Mouse (Mus musculus) layer of hippocampus, adult 18-20 months (tissue): ENCODE results near the gene Il1r1. TPM values are rescaled to one million over a fixed set of nuclear protein-coding genes. Genes with fewer than 3 reads are reported as not detected.
A peak's percentile ranks its signal among the peaks of the same experiment; 100 is the strongest.
"Not testable (repeated sequence)": the region's sequence is repeated elsewhere in the genome, so short reads cannot be mapped to it uniquely, and the experiment has no call there.

ENCODE experiments used
- DNase-seq, 2 experiments: peaks; one replicate each; pipeline ENCODE4 v3.0.0; 2022; ENCODE audit warnings: low spot score in 2 of 2
- total RNA-seq, 2 experiments: library from RNA; stranded (reverse); gene quantifications; 2 replicates each; pipeline ENCODE4 v1.2.3; 2021

Il1r1 gene
- total RNA-seq, 2 experiments from 2014 or later: 8.2 to 8.5 TPM

DNA sequence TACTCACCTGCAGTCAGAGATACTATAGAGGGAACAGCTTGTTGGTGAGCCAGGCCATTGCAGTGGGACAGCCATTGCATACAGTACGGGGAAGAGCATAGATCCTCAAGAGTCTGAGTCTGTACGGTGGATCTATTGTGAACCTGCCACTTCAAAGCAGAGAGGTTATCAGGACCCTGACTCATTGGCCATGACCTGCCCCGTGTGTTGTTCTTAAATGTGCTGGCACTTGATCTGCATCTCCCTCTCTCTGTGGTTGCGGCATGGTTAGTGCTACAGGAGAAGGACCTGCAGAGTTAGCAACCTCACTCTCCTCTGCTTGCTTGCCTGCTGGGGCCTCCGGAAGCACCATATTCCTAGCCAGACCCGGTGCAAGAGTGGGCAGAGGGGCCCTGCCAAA, 43.7 kb downstream of the Il1r1 start:
- DNase-seq: no peak

DNA sequence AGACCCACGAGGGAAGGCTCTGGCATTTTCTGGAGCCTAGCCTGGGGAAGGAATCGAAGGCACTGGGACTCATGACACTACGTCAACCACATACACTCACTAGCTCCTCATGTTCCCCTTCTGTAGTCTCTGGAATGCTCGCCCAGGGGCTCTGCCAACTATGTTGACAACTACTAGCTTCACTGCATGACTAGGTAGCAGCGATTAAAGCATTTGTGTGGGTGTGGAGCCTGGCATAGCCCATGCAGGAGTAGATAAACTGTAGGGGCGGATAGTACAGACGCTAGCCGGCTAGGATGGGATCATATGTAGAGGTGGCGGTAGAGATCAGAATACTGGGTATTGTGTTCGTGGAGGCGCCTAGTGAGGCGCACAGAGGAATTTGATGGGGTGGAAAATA, 45.5 kb downstream of the Il1r1 start:
- peak; percentile 36 to 72 for DNase-seq

DNA sequence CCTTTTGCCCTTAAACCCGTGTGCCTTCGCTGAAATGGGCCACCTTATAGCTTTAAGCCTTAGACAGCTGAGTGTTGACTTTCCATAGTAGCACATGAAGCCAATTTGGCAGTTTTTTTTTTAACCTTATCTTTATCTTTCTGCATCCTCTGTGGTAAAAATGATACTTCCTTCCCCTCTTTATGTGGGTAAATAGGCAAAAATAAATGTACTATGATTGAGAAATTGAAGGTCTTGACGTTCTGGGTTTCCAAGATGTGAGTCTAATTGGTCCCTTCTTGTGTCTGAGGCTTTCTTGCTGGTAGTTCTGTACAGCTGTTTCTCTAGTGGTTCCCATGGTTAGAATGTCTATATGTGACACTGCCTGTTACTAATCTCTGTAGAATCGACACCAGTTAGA, 46.2 kb downstream of the Il1r1 start:
- DNase-seq: no peak

DNA sequence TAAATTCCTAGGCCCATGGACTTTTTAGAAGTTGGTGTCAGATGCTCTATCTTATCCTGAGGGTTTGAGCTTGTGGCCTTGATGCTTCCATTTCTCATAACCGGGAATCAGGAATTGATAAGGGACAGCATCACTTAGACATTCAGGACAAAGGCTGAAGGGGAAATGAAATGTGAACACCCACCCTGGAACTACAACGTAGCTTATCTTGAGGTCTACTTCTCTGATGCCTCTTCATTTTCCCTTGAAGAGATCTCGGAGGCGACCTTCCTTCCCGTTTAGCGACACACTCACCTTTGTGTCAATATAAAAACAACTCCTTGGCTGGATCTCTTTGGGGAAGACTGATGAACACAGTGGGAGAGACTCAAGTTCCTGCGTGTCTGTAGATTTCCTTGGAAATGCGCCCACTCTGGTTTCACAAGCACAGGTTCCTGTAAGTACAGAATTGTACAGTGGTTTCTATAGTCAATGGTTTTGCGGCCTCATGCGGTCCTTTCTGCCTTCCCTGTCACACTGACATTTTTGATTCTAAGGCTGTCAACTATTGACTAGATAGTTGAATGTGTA, 46.7 kb downstream of the Il1r1 start:
- no peak for DNase-seq

DNA sequence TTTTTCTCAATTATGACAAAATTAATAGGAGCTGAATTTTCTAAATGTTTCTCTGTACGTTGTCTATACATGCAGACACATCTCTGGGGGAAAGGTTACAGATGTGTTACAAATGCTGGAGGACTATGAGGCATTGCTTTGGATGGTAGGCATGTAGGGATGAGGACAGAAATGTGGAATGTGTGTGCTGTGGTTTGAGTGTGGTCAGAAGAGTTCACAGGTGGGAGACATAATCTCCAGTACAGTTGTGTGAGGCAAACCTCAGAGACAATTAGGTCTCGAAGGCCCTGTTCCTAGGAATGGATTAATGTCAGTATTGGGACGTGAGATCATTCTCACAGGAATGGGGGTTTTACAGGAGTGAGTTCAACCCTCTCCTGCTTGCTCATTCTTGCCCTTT, 47.3 kb downstream of the Il1r1 start:
- no peak for DNase-seq

DNA sequence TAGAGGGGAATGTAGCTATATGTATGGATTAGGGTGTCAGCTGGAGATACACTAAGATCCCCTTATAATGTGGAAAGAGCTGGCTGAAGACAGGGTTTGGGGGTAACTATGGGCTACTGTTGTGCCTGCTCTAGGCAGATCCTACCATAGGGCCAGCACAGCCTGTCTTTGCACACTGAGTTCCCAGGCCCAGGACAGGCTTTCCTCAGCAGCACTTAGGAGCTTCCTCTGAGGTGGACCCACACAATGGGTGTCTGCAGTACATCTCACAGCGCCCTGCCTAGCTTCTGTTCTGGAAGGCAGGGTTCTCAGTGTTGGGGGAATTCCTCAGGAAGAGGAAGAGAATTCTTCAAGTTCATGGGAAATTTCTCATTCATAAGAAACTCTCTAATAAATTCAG, 48.6 kb downstream of the Il1r1 start:
- DNase-seq: no peak

DNA sequence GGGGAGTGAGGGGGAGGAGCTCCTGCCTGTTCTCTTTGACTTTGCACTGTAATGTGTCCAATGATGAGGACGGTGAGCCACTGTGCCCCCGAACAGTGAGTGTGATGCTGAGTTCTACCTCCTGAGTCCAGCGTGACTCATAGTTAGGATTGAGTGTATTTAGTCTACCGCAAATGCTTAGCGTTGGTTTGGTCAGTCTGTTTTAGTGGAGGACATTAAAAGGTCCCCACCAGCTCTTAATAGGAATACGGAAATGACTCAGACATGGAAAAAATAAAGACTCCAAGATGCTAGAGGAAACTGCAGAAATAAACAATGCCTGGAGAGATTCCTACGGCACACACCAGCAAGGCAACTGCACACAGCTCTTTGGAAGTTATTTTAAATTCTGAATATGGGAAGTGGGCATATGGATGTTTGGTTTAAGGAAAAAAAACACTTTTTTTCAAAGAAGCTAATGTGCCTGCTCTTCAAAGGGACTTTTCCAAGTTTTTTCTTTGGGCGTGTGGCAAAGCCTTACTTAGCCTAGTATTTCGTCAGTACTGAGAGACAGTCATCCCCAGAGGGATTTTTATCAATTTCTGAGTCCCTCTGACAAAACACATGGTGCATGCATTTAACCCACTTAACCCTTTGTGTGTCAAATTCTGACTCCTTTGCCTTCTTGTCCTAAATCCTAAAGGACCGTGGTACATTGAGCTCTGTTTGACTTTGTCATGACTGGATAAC, 50.6 kb downstream of the Il1r1 start:
- DNase-seq: no peak

DNA sequence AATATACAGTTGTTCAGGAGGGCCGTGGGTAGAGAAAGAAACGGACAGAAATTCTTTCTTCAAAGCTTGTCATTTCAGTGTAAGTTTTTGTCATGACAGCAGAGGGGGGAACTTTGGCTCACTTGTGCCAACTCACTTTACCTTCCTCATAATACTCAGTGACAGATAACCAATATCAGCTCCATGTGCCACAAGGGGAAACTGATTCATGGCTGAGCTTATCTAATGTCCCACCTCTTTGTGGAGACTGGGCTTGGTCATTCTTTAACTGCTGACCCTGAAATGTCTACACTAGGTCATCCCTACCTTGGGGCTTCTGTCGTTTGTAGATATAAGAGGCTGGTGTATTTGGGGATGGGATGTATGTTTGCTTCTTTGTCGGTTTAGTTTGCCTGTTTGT, 53.1 kb downstream of the Il1r1 start:
- DNase-seq: no peak

DNA sequence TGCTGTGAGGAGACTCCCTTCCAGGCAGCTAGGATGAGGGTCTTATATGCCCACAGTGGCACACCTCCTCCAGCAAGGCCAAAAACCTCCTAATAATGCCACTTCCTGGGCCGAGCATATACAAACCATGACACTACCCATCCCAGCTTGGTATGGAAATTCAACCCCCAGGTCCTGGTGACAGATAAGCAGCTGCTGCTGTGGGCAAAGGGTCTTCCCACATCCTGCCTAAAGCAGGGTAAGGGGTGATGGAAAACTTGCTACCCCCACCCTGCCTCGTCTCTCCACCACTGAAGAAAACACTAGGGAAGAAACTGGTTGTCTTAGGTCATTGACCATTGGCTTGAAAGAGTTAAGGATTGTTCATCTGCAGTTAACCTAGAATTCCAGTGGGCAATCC, 53.8 kb downstream of the Il1r1 start:
- no peak for DNase-seq

DNA sequence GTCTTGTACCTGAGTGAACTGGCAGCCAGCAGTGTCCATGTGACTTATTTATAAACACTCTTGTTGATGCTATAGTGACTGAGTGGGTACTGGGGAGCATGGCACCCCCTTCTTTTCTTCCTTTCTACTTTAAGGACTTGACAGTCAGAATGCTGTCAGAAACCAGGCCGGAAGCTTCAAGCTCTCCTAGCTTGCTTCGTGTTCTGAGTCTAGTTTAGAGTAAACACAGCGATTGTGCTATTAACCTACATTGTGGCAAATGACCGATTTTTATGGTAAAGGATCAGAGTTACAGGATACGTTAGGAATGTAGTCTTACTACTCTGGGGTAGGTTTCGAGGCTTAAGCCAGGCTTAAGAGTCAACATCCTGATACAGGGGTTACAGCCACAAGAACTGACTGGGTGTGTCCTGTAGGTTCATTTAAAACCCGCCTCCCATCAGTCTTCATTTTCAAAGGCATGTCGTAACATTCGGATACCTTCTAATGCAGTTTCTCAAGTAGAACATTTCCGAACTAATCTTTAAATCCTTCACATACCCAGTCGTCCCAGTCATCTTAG, 54.4 kb downstream of the Il1r1 start:
- no peak for DNase-seq

DNA sequence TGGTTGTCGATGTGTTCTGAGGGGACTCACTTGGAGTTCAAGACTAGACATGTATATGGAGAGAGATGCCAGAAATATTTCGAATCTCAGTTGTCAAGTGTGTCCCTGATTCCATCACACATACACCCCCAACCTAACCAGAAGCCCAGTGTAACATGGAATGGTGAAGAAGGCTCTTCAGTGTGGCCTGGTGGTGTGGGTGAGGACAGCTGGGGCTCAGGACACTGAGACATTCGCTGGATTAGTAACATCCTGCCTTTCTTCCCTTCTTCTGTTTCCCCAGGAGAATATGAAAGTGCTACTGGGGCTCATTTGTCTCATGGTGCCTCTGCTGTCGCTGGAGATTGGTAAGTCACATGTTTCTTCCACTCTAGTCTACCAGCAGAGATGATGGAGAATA, 57.1 kb downstream of the Il1r1 start:
- no peak for DNase-seq

DNA sequence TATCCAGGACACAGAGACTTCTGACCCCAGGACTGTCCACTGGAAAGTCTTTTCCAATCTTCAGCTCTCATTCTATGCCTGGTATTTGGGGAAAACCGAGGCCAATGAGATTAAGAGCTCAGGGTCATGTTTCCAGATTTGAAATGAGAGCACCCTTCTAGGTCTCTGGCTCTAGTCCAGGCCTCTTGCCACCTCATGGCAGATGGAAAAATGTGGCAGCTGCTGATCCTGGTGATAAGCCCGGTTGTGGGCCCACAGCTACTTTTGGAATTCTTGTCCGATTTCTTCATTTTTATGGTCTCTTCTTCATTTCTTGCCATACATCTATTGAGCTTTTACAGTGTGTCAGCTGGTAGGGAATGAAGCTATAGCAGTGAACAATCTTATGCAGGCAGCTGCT, 57.5 kb downstream of the Il1r1 start:
- no peak for DNase-seq

DNA sequence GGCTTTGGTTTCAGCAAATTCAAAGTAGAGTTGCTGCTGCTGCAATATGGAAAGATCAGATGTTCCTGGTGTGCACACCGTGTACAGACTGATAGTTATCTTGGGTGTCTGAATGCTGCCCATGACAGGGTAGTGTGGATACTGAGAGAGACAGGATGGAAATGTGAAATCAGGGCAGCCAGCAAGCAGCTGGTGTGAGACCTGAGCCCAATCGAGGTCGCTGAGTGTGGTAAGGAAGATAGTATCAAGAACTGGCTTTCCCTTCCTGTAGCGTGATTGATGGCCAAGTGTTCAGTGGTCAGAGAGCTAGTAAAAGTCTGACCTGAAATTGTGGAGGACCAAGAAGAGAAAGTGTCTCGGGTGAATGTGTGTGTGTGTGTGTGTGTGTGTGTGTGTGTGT, 59.1 kb downstream of the Il1r1 start:
- no peak for DNase-seq

DNA sequence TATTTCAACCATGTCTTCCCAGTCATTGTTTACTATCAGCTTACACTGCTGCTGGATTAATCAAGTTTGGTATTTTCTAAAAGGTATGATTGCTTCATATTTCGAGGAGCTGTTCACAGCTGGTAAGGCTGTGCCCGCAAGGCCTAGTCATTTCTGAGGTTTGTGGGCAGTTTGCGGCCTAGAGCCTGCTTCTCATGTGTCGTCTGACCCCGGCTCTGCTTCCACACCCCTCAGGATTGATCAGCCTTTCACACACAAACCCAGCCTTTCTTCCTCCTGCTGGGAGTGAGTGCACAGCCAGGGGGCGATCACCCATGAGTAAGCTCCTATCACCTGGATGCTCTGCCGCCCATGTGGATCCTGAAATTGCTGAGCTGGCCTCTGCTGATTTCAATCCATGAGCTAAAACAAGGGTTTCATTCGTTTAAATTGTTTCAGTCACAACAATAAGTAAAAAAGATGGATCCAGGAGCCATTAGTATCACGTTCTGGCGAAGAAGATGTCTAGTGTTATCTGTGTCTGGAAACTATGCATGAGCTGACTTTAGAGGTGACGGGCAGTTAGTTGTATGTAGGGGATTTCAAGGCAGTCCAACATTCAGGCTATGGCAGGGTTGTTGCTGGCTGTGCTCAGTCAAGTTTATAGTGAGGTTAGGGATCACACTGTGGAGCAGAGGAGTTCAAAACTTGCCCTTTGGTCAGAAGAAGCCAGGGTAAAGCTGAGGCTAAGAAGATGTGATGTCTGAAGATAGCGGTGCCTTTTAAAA, 65.8 kb downstream of the Il1r1 start:
- no peak for DNase-seq

DNA sequence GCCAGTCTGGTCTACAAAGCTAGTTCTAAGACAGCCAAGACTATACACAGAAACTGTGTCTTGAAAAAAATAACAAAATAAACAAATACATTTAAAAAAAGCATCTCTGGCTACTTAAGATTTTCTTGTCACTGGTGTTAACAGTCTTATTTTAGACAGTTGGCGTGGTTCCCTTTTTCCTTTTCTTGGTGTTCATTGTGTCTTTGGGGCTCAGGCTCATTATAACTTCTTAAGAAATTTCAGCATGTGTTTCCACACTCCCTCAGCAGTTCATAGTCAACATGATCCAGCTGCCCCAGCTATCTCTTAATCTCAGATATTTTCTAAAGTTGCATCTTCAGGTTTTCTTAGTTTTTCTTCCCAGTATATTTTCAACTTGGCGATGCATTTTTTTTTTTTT, 67.4 kb downstream of the Il1r1 start:
- DNase-seq: no peak

DNA sequence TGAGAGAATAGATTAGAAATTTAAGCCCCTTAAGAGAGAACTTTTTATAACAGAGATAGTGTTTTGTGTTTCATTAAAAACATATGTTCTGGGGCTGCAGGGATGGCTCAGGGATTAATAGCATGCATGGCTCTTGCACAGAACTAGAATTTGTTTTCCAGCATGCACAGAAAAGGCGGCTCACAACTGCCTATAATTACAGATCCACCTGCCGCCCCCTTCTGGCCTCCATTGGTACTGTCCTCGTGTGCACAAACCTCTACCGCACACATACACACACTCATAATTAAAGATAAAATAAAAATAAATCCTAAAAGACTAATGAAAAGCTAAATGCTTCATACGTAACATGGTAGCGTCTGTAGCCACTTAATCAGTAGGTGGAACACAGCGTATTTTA, 69.0 kb downstream of the Il1r1 start:
- DNase-seq: no peak

DNA sequence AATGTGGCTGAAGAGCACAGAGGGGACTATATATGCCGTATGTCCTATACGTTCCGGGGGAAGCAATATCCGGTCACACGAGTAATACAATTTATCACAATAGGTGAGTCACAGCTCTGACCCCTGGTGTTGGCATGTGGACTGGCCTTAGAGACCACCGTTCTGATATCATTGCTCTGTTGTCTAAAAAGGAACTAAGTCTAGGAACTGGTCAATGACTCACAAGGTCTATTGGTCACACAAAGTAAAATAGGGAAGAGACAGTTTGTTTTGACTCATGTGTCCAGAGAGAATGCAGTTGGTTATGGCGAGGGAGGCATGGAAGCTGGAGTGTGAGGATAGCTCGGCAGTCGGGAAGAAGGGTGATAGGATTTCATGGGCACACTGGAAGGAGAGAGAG, 69.9 kb downstream of the Il1r1 start:
- no peak for DNase-seq

DNA sequence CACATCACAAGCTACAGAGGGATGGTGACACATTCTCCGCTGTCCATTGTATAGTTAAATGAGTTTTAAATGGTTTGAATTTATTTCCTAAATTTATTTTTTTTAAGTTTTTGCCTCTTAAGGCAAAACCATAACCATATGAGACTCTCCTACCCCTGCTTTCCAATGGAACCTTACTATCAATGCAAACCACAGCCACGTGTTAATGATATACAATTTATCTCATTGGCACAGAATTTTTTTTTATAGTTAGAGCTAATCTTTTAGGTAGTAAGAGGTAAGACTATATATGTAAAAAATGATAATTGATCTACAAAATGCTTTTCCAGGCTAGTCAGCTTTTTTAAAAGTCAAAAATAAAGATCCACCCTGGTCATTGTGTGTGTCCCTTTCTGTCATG, 73.2 kb downstream of the Il1r1 start:
- DNase-seq: no peak

DNA sequence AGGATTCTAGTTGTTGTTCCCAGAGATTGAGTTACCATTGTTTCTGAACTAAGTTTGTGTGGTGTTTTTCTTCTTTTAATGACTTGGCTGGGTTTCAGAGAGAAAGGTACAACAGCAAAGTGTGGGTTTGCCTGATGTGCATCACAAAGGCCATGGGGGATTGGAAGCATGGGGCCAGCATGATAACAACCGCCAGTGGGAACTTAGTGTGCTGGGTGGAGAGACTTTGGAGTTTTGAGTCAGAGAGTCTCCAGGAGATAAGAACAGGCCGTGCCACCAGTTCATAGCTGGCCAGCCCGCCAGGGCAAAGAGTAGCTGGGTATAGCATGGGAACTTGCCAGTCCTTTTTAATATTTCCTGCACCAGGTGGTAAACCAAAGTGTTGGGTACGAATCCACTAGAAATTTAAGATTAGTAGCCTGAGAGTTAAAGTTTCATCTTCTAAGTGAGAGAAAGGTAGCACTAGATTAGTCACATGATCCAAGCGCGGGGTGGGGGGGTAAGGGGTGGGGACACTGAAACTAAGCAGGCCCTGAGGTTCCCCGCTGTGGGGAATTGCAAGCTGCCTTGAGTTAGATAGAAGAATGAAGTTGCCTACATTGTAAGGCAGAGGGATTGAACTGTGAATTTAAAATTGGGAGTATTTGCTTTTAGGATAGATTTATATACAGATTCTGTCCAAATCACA, 78.4 kb downstream of the Il1r1 start:
- DNase-seq: no peak

DNA sequence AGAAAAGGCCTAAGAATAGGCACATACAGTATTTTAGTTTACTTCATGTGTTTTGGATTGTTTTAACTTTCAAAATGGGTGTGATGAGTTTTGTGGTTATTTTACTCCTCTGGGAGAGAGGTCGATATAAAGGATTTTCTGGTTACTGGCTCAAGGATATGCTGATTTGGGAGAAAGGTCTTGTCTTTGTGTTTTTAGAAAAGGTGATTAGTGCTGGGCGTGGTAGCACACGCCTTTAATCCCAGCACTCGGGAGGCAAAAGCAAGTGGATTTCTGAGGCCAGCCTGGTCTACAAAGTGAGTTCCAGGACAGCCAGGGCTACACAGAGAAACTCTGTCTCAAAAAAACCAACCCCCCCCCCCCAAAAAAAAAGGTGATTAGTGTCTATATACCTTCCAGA, 79.4 kb downstream of the Il1r1 start:
- DNase-seq: not testable (repeated sequence)

DNA sequence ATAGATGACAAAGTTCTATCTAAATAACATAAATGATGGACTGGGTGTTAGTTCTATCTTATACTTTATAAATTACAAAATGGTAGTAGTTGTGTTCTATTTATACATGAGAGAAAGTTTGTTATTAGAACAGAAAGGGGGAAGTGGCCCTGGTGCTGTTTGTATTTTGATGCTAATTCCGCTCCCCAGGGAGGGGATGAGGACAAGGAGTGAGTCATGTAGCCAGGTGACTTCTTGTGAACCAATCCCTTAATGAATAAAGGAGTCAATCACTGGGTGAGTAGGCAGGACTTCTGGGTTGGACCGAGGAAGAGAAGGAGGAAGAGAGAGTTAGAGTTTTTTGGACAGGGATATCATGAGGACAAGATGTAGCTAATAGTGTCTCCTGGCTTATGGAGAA, 81.2 kb downstream of the Il1r1 start:
- no peak for DNase-seq

DNA sequence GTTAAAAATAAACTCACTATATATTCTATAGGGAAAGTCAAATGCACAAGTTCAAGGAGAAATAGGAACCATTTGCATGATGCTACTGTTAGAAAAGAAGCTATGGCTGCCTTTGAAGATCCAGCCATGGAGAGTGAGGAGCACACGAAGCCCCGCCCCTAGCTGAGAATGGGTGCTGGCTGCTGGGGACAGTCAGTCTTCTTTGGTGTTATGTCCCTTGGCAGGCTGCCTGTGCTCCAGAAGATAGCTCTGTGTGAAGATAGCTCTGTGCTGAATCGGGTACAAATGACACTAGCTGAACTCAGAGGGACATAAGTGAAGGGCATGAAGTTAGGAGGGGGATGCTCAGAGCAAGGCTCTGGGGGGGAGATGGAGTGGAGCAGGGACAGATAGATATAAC, 86.2 kb downstream of the Il1r1 start:
- DNase-seq: no peak
